Mouse (Mus musculus) neutrophil, adult 5-6 weeks (primary cell): ENCODE results near the gene Fibcd1. TPM values are rescaled to one million over a fixed set of nuclear protein-coding genes. Genes with fewer than 3 reads are reported as not detected.

Experiments used
- ATAC-seq: fragments of 151-379, 151-347 bp; 2 replicates; pipeline ENCODE4 v1.8.0; 2017; ENCODE audit warnings: mild to moderate bottlenecking, moderate TSS enrichment; ENCODE audit not compliant: insufficient number of reproducible peaks, poor library complexity, low FRiP score, severe bottlenecking; ENCODE audit errors: extremely low read depth
- total RNA-seq: library from RNA; stranded (forward); fragments of 200-1000 nt; gene quantifications from 2 replicates; pipeline ENCODE4 v1.2.3, GENCODE M21; 2017

Gene Fibcd1
- total RNA-seq, 1 experiment from 2014 or later = not detected

DNA sequence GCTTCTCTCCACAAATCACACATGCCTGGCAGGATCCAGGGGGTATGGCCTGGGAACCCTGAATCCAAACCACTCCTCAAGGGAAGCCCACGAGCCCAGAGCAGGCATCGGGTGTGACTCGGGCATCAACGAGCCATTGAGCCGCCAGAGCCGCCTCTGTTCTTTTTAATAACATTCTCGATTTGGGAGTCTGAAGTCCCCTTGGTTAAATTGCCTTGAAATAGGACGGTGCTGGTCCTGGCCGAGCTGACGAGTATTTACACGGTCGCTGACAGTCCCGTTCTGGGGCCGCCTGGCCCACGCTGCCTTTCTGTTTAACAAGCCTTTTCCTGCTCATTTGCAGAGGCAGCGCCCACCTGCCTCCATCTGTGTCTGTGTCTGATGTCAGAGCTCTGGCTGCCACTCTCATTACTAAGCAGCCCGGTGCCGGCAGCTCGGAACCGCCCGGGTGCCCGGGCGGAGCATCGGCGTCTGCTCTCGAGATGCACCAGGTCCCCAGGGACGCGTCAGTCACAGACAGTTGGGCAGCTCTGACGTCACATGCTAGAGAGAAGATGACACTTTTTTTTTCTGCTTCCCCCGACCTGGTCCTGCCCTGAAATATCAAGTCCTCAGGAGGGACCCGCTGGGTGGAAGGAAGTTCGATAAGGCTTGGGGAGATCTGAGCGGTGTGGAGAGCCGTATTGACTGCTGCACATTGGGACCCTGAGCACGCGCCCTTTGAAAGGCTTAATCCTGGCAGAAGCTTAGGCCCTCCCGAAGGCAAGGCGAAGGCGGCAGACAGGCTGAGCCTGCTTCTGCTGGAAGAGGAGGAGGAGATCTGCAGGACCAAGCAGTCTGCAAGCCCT lies 23.1 kb downstream of the Fibcd1 start:
- ATAC-seq = peak; percentile 67

GRCm38 (mm10) chr2:31815367-31815766 lies 30.4 kb downstream of the Fibcd1 start:
- ATAC-seq = peak; percentile 43; the same call in 1 of the 2 replicates

DNA sequence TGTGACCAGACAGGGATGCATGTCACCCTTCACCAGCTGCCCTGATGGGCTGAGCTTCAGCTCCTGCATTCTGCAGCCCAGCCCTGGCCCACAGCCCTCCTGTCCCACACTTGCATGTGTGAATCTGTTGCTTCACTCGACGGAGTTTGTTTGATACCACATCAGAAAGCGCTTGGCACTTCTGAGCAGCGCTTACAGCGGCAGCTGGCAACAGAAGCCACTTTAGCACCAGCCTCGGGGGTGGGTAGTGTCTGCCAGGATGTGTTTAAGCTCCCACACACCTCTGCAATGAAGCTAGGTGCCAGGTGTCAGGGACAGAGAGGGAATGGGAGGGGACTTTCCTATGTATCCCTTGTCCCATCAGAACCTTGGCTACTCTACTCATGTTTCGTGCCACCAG lies 31.1 kb downstream of the Fibcd1 start:
- no peak for ATAC-seq

DNA sequence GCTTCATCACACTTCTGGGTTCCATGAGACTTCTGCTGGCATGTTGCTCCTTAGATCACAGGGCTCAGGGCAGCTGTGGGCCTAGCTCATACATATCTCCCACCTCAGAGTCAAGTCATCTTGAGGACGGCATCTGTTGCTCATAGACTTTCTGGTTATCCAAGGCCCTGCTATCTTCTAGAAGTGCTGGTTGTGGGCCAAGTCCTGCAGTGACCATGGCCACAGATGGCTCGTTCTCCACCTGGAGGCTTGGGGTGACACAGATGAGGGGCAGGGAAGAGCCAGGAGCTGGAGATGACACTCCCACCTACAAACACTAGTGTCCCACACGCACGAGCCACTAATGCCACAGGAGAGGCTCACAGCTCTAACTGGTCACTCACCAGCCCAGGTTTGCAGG lies 32.2 kb downstream of the Fibcd1 start:
- ATAC-seq = no peak

- ATAC-seq = peak; percentile 33
These were observed 34.5 kb downstream of the Fibcd1 start for GRCm38 (mm10) chr2:31811086-31811958.

- 0 out of 2 replicates have a peak, but pooled peaks have one; percentile 10 for ATAC-seq
These were observed 35.4 kb downstream of the Fibcd1 start, which contains the start of gene Qrfp for GRCm38 (mm10) chr2:31810444-31810843. Qrfp (minus strand) TSS chr2:31810580.

DNA sequence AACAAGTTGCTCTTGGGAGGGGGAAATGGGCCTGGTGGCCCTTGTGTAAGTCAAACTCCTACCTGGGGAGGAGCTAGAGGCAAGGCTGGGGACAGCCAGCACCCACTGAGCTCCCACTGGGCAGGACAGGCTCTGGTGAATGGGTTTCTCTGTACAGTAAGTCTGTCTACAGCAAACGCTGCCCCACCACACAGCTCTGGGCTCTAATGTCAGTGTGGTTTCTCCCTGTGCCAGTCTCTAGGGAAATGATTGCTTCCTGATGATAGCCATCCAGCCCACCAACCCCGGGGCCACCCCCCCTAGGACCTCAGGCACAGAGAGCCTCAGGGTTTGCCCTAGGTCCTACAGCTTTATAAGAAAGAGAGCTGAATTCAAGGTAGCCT lies 36.5 kb downstream of the Fibcd1 start:
- no peak for ATAC-seq

- no peak for ATAC-seq
These were observed 37.1 kb downstream of the Fibcd1 start for GRCm38 (mm10) chr2:31808410-31809357.

DNA sequence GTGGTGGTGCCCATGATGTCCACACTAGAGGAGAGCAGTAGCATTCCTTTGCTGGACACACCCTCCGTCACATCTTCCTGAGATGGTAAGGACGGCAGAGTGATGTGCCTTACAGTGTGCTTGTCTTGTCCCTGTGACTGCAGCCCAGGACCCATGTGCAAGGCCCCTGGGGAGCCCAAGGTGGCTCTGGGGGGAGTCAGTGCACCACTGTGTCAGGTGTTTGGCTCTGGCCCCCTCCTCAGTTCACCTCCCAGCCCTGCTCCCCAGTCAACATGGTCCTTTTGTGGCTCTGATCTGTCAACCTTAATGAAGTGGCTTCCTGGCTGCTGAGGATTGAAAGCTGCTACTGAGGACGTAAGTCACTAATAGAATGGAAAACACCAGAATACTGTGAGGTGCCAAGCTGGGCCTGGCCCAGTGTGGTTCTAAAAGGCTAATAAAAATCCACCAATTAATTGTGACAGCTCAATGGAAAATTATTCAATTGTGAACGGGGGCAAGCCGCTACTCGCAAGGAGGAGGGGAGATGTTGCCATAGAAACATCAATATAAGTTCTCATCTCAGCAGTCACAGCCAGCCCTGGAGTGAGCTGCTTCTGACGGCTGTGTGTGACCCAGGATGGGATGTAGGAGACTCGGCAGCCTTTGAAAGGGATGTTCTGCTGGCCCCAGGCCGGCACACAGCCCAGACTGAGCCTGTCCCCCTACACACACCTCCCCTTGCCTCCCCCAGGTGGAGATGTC lies 39.0 kb downstream of the Fibcd1 start:
- ATAC-seq = no peak

DNA sequence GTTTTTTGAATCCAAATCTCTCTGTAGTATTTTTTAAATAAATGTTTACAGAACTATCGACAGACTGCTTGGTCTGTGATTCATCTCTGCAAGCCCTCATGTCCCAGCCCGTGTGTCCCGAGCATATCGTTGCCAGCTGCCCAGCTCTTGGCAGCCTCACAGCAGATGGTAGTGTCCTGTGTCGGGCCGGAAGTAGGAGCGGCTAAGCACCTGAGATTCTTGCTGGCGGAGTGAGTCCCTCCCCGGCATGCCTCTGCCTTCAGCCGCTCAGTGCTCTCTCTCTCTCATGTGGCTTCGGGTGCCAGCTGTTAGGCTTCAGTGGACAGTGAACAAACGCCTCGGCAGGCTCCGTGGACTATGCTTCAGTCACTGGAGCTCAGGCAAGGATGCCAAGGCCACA lies 42.3 kb downstream of the Fibcd1 start:
- ATAC-seq = no peak

DNA sequence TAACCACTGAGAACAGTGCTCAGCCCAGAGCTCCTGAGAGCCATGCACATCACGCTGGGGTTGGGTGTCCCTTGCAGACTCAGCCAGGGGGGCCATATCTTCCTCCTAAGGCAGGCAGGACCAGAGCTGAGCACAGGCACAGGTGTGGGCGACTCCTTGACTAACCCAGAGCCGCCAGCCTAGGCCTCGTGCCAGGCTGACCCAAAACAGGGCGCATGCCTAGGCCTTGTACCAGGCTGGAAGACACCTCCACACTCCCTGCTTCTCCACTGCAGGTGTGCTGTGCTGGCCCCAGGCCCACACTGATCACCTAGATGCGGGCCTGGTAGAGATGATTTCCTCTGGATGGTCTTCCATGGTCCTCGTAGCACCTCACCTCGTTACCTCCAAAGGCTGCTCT lies 43.0 kb downstream of the Fibcd1 start:
- no peak for ATAC-seq

DNA sequence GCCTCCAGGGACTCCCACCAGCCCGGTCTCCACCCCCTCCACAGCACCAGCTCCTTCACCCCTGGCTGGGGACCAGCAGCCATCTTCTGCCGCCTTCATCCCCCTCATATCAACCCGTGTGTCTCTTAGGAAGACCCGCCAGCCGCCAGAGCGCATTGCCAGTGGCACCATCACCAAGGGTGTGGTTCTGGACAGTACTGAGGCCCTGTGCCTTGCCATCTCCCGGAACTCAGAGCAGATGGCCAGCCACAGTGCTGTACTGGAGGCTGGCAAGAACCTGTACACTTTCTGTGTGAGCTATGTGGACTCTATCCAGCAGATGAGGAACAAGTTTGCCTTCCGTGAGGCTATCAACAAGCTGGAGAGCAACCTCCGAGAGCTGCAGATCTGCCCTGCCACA lies 44.4 kb downstream of the Fibcd1 start:
- ATAC-seq = no peak

DNA sequence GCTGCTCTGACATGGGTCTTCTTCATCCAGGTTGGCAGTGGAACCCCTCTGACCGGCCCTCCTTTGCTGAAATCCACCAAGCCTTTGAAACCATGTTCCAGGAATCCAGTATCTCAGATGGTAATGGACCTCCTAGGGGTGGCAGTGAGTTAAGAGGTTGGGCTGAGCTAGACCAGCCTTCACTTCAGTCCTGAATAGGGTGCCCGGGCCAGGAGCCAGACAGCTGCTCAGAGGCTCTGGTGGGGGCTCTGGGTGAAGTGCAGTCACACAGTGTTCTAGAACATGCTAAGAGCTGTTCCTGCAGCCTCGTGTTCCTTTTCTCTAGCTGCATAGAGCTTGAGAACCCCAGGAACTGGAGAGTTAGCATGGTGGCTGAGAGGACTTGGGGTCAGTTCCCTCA lies 48.9 kb downstream of the Fibcd1 start:
- ATAC-seq = no peak; the same call in 1 of the 2 replicates

GRCm38 (mm10) chr2:31792611-31793010 lies 53.2 kb downstream of the Fibcd1 start:
- no peak for ATAC-seq

DNA sequence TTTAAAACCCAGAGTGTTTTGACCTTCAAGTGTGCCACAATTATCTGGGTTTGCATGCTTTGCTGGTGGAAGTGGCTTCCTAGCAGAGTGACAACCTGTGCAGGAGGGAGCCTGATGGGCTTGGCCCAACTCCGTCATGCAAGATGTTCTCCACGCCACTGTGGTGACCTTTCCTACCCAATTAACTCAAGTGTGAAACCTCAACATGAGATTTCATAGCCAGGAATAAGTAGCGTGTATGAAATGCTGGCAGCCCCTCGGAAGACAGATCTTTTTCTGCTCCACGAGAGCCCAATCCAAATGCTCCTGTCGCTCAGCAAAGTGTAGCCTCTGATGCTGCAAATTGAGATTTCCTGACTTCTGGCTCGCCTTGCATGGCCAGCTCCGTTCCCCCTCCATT lies 54.5 kb downstream of the Fibcd1 start:
- no peak for ATAC-seq

DNA sequence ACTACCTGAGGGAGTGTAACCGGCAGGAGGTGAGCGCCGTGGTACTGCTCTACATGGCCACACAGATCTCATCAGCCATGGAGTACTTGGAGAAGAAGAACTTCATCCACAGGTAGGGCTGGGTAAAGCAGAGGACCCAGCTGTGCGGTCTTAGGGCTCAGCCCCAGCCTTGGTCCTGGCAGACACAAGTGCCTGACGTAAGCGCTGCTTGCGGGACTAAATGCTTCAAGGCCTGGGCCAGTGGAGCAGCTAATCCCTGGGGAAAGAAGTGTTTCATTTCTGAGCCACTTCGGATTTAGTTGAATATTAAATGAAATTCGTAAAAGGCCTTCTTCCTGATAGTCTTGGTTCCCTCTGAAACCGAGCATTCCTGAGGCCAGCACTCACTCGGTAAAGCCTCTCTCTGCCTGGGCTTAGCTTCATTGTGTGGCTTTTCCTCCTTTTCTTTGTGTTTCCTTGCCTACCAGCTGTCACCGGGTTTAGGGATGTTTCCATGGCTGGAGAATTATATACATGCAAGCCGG lies 55.0 kb downstream of the Fibcd1 start:
- no peak for ATAC-seq

DNA sequence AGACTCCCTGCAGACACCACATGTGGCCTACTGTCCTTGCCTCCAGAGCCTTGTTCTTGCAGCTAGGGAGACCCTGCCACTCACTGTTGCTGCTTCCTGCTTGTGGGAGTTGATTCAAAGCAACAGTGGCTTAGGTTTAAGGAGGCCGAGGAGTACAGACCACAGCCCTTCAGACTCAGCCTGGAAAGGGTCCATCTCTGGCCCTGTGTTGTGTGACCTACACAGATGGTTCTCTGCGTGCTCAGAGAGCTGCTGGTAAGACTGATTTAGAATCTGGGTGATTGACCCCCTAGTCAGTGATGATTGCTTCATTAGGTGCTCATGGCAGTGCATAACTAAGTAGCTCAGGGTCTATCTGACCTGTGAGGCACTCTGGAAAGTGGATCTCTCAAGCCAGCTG lies 56.6 kb downstream of the Fibcd1 start:
- no peak for ATAC-seq

DNA sequence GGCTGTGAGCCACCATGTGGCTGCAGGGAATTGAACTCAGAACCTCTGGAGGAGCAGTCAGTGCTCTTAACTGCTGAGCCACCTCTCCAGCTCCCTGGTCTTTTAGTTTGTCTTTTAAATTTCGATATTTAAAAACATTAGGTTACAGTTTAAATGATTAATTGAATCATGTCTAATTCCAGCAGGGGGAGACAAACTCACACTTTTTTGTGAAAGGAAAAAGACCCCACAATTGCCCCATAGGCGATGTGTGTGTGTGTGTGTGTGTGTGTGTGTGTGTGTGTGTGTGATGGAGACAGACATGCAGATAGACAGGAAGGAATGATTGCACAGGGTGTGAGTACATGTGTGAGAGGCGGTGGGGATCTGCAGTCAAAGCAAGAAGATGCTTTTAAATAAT lies 57.6 kb downstream of the Fibcd1 start:
- no peak for ATAC-seq
